Mouse (Mus musculus) embryo, embryonic 11 days (tissue): ENCODE measurements around the gene Gm20683.
"Not testable (repeated sequence)": the region's sequence is repeated elsewhere in the genome, so short reads cannot be mapped to it uniquely, and the experiment has no call there.

ENCODE experiments used
- DNase-seq: peaks from one replicate; pipeline ENCODE4 v3.0.0-alpha.2; 2015

The Gm20683 gene

DNA sequence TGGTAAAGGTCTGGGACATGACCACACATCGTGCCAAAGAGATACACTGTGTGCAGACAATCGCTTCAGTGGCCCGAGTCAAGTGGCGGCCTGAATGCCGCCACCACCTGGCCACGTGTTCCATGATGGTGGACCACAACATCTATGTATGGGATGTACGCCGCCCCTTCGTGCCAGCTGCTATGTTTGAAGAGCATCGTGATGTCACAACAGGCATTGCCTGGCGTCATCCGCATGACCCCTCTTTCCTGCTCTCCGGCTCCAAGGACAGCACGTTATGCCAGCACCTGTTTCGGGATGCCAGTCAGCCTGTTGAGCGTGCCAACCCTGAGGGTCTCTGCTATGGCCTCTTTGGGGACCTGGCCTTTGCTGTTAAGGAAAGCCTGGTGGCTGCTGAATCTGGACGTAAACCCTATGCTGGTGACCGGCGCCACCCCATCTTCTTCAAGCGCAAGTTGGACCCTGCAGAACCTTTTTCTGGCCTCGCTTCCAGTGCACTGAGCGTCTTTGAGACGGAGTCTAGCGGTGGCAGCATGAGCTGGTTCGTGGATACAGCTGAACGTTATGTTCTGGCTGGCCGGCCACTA, 15.5 kb downstream of the Gm20683 start:
- no peak for DNase-seq

DNA sequence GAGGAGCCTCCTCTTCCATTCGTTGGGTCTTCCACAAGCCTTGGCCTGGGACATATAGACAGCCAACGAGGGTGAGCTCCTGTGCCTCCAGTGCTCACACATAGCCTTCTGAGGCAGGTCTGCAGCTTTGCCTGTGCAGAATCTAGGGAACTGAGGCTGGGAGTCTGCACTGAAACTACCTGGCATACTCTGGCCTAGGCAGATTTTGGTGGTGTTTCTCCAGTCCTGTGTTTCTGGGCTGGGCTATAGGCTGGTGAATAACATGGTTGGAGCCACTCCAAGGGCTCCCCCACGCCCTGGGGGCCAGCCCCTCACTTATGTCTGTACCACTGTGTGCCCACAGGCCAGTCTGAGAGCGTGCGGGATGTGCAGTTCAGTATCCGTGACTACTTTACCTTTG, 16.3 kb downstream of the Gm20683 start:
- DNase-seq: no peak

DNA sequence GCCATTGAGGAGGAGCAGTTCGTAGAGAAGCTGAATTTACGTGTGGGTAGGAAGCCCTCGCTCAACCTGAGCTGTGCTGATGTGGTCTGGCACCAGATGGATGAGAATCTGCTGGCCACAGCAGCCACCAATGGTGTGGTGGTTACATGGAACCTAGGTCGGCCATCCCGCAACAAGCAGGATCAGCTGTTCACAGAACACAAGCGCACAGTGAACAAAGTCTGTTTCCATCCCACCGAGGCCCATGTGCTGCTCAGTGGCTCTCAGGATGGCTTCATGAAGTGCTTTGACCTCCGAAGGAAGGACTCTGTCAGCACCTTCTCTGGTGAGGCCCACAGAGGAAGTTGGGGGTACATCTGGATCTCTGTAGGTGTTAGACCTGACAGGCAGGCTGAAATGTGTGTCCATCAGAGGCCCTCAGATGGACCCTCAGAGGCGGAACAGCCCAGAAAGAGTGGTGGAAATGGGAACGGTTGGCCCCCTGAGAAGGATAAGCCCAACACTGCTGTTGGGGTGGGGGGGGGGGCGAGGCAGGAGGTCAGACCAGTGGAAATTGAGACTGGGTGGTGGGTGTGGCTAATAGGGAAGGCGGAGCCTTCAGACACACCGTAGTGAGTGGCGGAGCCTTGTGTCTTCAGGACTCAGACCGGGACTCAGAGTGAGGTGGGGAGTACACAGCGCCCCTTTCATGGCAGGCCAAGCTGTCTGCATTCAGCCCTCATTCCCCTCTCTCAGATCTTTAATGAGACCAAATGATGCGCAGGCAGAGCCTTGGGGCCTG, 17.0 kb downstream of the Gm20683 start:
- no peak for DNase-seq

GRCm38 (mm10) chr17:25823452-25823851, 18.1 kb downstream of the Gm20683 start, which contains the start of gene Wdr24:
Gene Wdr24 (plus strand): TSS chr17:25823627.
- peak; percentile 93 for DNase-seq

DNA sequence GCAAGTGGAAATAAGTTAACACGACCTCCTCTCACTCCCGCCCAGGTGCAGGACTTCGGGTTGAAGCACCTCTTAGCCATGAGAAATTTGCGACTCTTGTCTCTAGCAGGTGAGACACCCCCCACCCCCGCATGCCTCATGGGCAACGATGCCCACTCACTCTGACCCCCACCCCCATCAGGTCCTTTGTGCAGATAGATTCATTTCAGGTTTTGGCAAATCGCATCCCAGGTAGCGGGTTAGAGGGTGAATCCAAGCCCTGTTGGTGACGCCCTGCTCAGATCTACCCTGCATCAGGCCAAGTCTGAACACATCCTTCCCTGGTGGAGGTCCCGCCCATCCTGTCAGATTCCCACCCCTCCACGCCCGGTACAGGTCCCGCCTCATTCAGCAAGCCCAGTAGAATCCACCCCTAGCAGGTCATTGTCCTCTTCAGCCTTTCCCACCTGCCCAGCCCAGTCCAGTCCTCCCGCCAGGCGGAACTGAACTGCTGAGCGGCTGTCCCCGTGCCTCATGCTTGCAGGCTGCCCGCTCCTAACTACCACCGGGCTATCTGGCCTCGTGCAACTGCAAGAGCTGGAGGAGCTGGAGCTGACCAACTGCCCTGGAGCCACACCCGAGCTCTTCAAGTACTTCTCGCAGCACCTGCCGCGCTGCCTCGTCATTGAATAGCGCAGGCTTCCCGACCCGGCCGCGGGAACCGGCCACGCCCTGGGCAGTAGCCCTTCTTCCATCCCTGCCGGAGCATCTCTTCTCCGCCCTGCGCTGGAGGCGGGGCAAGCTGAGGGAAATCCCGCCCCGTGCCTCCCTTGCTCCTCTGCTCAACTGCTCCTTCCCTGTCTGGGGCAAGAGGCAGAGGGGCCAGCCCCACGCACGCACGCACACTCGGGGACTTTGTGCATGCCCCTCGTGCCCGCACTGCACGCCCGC, 22.4 kb downstream of the Gm20683 start:
- DNase-seq: peak; percentile 46

DNA sequence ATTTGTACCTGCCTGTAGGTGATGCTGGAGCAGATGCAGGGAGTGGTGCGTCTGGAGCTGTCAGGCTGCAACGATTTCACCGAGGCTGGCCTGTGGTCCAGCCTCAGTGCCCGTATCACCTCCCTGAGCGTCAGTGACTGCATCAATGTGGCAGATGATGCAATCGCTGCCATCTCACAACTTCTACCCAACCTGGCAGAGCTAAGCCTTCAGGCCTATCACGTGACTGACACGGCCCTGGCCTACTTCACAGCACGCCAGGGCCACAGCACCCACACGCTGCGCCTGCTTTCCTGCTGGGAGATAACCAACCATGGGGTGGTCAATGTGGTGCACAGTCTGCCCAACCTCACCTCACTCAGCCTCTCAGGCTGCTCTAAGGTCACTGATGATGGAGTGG, 23.9 kb downstream of the Gm20683 start:
- DNase-seq: no peak

- peak; percentile 91 for DNase-seq
Observed at GRCm38 (mm10) chr17:25813471-25813870, 28.1 kb downstream of the Gm20683 start.

DNA sequence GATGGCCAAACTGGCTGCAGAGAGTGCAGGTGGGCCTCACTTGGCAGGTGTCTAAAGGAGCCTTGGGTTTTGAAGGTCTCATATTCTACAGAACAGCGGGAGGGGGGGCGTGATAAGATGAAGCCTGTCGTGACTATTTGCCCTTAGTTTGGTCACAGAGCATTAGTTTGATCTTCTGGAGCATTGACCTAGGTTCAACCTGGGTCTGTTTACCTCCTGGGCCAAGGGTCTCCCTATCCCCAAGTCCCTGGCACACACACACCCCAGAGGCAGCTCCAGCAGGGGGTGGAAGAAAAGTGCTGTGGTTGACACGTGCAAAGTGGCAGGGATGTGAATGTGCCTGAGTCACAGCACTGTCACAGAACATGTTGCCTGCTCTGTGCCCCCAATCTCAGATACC, 30.7 kb downstream of the Gm20683 start:
- no peak for DNase-seq

GRCm38 (mm10) chr17:25809606-25810340, 31.8 kb downstream of the Gm20683 start:
- no peak for DNase-seq

GRCm38 (mm10) chr17:25808789-25809605, 32.6 kb downstream of the Gm20683 start, which contains the start of gene Fbxl16:
Gene Fbxl16 (plus strand): TSS chr17:25809085.
- DNase-seq: peak; percentile 94

GRCm38 (mm10) chr17:25808028-25808427, 33.5 kb downstream of the Gm20683 start:
- DNase-seq: no peak

DNA sequence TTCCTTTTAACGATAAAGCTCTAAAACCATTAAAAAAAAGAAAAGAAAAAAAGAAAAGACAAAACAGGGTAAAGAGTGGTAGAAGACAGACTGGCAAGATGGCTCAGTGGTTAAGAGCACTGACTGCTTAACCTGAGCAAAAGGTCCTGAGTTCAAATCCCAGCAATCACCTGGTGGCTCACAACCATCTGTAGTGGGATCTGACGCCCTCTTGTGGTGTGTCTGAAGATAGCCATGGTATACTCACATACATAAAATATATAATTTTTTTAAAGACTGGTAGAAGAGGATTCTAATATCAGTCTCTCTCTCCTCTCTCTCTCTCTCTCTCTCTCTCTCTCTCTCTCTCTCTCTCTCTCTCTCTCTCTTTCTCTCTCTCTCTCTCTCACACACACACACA, 34.1 kb downstream of the Gm20683 start:
- not testable (repeated sequence) for DNase-seq

- DNase-seq: no peak
Observed at GRCm38 (mm10) chr17:25806507-25806906, 35.1 kb downstream of the Gm20683 start.

DNA sequence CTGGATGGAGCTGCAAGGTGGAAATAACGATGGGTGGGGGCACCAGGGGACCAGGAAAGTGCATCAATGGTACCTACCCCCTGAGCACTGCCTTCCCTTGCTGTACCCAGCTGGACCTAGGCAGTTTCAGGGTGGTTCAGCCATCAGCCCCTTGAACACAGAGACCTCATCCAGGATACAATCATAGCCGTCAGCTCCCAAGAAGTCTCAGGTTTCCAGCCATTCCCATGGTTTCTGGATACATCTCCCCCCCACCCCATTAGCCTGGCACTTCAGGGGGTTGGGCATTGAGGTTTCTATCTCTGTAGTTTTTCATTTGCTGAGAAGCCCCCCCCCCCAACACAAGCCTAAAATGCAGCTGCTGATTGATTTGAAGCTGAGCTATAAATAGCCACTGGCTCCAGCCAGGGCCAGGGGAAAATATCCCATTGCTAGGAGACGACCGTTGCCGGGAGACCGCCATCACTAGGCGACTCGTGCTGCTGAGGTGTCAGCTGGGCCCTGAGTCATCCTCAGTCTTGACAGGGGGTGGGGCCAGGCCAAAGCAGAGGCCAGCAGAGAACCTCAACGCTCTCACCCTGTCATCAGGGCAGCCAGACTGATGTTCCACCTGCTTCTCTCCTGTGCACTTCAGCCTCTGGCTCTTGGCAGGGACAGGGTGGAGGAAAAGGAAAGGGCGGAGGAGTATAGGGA, 38.6 kb downstream of the Gm20683 start:
- DNase-seq: peak; percentile 88

DNA sequence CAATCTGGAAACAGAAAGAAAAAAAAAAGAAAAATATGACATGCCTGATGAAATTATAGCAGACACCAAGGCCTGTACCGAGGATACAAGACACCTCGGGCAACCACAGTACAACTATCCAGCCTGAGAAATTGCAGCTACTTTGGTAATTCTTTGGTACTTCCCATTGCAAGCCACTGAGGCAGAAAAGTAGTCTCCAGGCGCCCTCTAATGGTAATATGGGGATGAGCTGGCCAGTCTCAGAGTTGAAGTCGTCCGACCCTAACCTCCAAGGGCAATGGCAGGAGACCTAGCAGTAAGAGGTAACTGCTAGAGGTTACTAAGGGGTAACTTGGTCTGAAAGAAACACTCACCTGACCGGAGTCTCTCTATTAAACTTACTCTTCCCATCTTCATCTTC, 40.5 kb downstream of the Gm20683 start:
- peak; percentile 85 for DNase-seq

DNA sequence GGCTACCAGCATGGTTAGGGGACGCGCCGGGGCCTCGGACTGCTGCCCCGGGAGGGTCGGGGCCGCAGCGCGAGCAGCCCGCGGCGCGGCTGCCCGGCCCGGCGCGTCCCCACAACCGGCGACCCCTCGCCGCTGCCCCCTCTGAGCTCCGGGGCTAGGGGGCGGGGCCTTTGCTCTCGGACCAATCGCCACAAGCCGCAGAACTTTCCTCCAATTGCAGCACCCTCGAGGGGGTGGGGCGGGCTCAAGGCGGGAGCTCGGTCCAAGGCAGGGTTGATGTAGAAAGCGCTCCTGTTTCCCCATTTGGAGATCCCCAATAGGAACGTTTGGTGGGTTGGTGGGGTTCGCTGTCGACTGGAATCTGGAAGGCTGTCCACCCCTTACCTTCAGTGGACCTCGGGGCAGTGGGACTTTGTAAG, 44.6 kb downstream of the Gm20683 start, which contains the start of gene Metrn:
Metrn (minus strand) TSS at position 186 of the 419 bp plus-strand sequence.
- DNase-seq: peak; percentile 97

DNA sequence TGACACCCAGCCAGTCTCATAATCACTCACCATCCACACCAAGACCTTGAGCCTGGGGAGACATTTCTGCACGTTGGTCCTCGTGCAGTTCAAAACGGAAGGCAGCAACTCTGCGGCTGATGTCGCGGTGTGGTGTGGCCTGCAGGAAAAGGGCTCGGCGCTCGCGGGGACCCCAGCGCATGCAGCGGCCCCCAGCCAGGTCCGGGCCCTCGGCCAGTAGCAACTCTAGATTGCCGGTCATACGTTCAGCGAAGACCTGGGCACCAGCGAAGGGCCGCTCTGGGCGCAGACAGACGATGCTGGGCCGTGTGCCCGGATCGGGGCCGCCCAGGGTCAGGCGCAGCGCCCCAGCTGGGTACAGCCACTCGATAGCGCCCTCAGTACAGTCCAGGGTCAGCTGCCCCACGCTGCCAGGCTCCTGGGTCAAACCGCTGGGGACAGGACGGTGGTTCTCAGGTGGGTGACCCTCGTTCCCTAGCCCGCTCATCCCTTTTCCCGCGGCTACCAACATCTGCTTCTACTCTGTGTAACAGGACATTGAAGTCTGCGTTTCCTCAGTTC, 45.3 kb downstream of the Gm20683 start:
- no peak for DNase-seq

DNA sequence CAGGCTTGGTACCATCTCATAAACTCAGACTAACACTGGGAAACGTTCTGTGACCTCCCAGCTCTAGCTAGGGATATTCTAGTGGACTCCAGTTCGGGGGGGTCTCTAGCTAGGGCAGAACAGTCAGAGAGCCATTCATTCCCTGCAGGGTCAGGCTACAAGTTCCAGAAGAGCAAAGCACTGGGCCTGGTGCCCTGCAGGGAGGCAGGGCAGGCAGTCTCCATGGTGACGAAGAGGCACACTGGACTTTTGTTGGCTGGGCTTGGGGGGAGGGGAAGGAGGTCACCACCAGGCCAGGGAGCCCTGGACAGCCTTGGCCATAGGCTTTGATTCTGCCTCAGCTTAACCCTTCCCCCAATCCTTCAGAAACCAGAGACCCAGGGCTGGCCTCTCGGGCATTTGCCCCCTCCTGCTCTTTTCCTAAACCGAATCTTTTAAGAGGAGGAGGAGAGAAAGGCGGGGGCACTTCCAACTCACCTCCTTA, 45.9 kb downstream of the Gm20683 start, which contains the start of gene AC134908.4:
AC134908.4 (minus strand) TSS at position 51 of the 484 bp plus-strand sequence.
- peak; percentile 90 for DNase-seq

GRCm38 (mm10) chr17:25794998-25795397, 46.6 kb downstream of the Gm20683 start:
- no peak for DNase-seq

DNA sequence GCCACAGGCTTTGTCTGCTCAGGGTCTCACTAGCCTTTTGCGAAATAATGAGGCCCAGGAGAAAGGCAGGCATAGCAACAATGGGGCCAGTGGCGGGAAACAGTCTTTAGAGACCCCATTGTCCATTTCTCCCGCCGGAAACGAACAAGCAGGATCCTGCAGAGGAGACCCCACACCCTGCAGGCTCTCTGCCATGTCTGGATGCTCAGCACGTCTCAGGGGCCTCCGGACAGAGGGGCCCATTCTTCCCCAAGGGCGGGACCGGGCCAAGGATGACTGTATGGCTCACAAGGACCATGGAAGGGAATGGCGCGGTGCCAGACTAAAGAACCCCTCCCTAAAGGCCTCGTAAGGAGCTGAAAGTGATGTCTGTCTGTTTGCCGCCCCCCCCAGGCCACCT, 47.4 kb downstream of the Gm20683 start:
- peak; percentile 64 for DNase-seq
